Mouse (Mus musculus): ENCODE measurements at regions not wholly inside any gene's neighbourhood (a gene's known extent, or its start where the extent isn't known, plus 50 kb on each side); places are given as distances from the start of the nearest gene placed in this dataset.
A peak's percentile ranks its signal among the peaks of the same experiment; 100 is the strongest.

GRCm38 (mm10) chr12:50943741-50944521 lies 295.0 kb upstream of the Prkd1 start:
- peak; percentile 91 to 92 for DNase-seq (ENCODE audit: low spot score in 2 of 2)

- no peak for DNase-seq (ENCODE audit: low spot score in 2 of 2)
These were observed 294.4 kb upstream of the Prkd1 start for GRCm38 (mm10) chr12:50943340-50943739.

GRCm38 (mm10) chr12:50935516-50935915 lies 286.6 kb upstream of the Prkd1 start:
- DNase-seq (ENCODE audit: low spot score in 2 of 2) = no peak

- no peak for DNase-seq (ENCODE audit: low spot score in 2 of 2)
These were observed 283.6 kb upstream of the Prkd1 start for GRCm38 (mm10) chr12:50932496-50932895.

- no peak for DNase-seq (ENCODE audit: low spot score in 2 of 2)
These were observed 280.7 kb upstream of the Prkd1 start for GRCm38 (mm10) chr12:50929641-50930040.

GRCm38 (mm10) chr12:50926234-50926633 lies 277.3 kb upstream of the Prkd1 start:
- DNase-seq (ENCODE audit: low spot score in 2 of 2) = no peak

GRCm38 (mm10) chr12:50921739-50922138 lies 272.8 kb upstream of the Prkd1 start:
- DNase-seq (ENCODE audit: low spot score in 2 of 2) = no peak

- no peak for DNase-seq (ENCODE audit: low spot score in 2 of 2)
These were observed 250.9 kb upstream of the Prkd1 start for GRCm38 (mm10) chr12:50899609-50900447.

GRCm38 (mm10) chr12:50897606-50898166 lies 248.8 kb upstream of the Prkd1 start:
- no peak for DNase-seq (ENCODE audit: low spot score in 2 of 2)

GRCm38 (mm10) chr12:50893604-50894003 lies 244.7 kb upstream of the Prkd1 start:
- DNase-seq (ENCODE audit: low spot score in 2 of 2) = no peak

GRCm38 (mm10) chr12:50875796-50876195 lies 226.9 kb upstream of the Prkd1 start:
- DNase-seq (ENCODE audit: low spot score in 2 of 2) = no peak

- no peak for DNase-seq (ENCODE audit: low spot score in 2 of 2)
These were observed 225.1 kb upstream of the Prkd1 start for GRCm38 (mm10) chr12:50874024-50874398.

- DNase-seq (ENCODE audit: low spot score in 2 of 2) = no peak
These were observed 224.6 kb upstream of the Prkd1 start for GRCm38 (mm10) chr12:50873390-50874023.

- DNase-seq (ENCODE audit: low spot score in 2 of 2) = no peak
These were observed 202.7 kb upstream of the Prkd1 start for GRCm38 (mm10) chr12:50851644-50852043.

GRCm38 (mm10) chr12:50847976-50848375 lies 199.1 kb upstream of the Prkd1 start:
- DNase-seq (ENCODE audit: low spot score in 2 of 2) = no peak

GRCm38 (mm10) chr12:50842744-50843143 lies 193.8 kb upstream of the Prkd1 start:
- peak in 1 of 2 experiments; percentile 18 for DNase-seq (ENCODE audit: low spot score in 2 of 2)

GRCm38 (mm10) chr12:50839391-50839790 lies 190.5 kb upstream of the Prkd1 start:
- DNase-seq (ENCODE audit: low spot score in 2 of 2) = no peak

GRCm38 (mm10) chr12:50808731-50809281 lies 159.9 kb upstream of the Prkd1 start:
- DNase-seq (ENCODE audit: low spot score in 2 of 2) = no peak

- no peak for DNase-seq (ENCODE audit: low spot score in 2 of 2)
These were observed 155.5 kb upstream of the Prkd1 start for GRCm38 (mm10) chr12:50804391-50804790.

GRCm38 (mm10) chr12:50765156-50765940 lies 116.5 kb upstream of the Prkd1 start:
- DNase-seq (ENCODE audit: low spot score in 2 of 2) = no peak

- no peak for DNase-seq (ENCODE audit: low spot score in 2 of 2)
These were observed 115.6 kb upstream of the Prkd1 start for GRCm38 (mm10) chr12:50764457-50764856.
